Mouse (Mus musculus) hindbrain, embryonic 15.5 days (tissue): ENCODE data around the gene Zkscan8. TPM values are rescaled to one million over a fixed set of nuclear protein-coding genes. Genes with fewer than 3 reads are reported as not detected.
"Not testable (repeated sequence)": the region's sequence is repeated elsewhere in the genome, so short reads cannot be mapped to it uniquely, and the experiment has no call there.

Experiments used
- ATAC-seq: fragments of 200-750 bp; cut with Nextera tagmentation; 2 replicates; pipeline ENCODE4 v1.8.0; 2017; ENCODE audit warnings: low read depth, moderate number of reproducible peaks, moderate TSS enrichment; ENCODE audit not compliant: low FRiP score
- H3K27ac ChIP-seq: fragments of 300-500 bp; sonication (generic); replicated peaks from 2 replicates; pipeline ENCODE4 v1.5.1; 2015; ENCODE audit warnings: mild to moderate bottlenecking, inconsistent platforms
- H3K27me3 ChIP-seq: fragments of 300-500 bp; sonication (generic); 2 replicates; pipeline ENCODE4 v1.6.1; 2015; ENCODE audit warnings: control low read depth, inconsistent platforms
- H3K36me3 ChIP-seq: fragments of 300-500 bp; sonication (generic); 2 replicates; pipeline ENCODE4 v1.6.1; 2015; ENCODE audit warnings: control low read depth, inconsistent platforms
- H3K4me1 ChIP-seq: fragments of 300-500 bp; sonication (generic); replicated peaks from 2 replicates; pipeline ENCODE4 v1.6.1; 2015; ENCODE audit warnings: control low read depth, inconsistent platforms
- H3K4me2 ChIP-seq: fragments of 300-500 bp; sonication (generic); 2 replicates; pipeline ENCODE4 v1.6.1; 2015; ENCODE audit warnings: moderate library complexity, mild to moderate bottlenecking, inconsistent platforms
- H3K4me3 ChIP-seq: fragments of 300-500 bp; sonication (generic); 2 replicates; pipeline ENCODE4 v1.5.1; 2015; ENCODE audit warnings: mild to moderate bottlenecking, inconsistent platforms
- H3K9ac ChIP-seq: fragments of 300-500 bp; sonication (generic); 2 replicates; pipeline ENCODE4 v1.6.1; 2015; ENCODE audit warnings: inconsistent platforms
- H3K9me3 ChIP-seq: fragments of 300-500 bp; sonication (generic); 2 replicates; pipeline ENCODE4 v1.6.1; 2016; ENCODE audit warnings: control low read depth, inconsistent platforms
- WGBS: fragments of 180-500 bp; shearing (Covaris S2); methylation state at CpG from one replicate; pipeline ENCODE4 v1.1.7; 2015; 5-methylcytosine and 5-hydroxymethylcytosine counted together
- polyA plus RNA-seq: library from polyadenylated mRNA; unstranded; fragments of >200 nt; fragmentation: Nextera tagmentation; extraction: Ambion mirVana; gene quantifications from 2 replicates; pipeline ENCODE4 v1.2.1, GENCODE M21; 2015

The Zkscan8 gene
- polyA plus RNA-seq, 1 experiment from 2014 or later: 4.5 TPM

DNA sequence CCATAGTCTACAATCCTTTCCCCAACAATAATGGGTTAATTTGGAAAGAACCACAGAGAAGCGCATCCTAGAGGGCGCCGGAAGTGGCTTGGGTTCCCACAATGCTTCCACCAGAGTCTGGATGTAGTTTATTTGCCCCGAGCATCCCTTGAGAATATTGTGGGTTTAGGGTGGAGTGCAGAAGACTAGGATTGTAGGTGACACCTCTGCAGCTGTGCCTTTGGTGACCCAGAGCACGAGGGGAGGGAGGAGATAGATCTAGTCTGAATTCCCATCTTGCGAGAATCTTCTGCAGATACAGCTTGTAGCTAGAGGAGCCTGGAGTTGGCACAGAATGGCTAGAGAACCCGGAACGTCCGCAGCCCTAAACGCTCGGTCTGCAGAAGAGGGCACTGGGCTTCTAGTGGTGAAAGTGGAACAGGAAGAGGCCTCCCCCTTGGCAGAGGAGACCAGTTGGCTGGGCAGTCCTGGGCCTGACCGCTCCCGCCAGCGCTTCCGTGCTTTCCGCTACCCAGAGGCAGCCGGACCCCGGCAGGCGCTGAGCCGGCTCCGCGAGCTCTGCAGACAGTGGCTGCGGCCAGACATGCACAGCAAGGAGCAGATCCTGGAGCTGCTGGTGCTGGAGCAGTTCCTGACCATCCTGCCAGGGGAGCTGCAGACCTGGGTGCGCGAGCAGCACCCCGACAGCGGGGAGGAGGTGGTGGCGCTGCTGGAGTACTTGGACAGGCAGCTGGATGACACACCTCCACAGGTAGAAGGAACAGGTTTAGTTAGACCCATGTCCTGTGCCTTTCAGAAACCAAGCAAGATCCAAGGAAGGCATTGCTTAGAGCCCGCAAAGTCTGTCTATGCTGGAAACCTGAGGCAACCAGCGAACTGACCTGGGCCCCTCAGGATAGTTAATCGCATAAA is 51.9 kb downstream of the Zkscan8 start, which contains the start of the genes Zkscan4 and Gm10065:
TSS of gene Zkscan4 (plus strand) at position 149 of the 912 bp plus-strand sequence.
TSS of gene Gm10065 (minus strand) at position 683 of the 912 bp plus-strand sequence.
- peak within 1 kb of the TSS; percentile 85 for H3K27ac ChIP-seq
- peak within 1 kb of the TSS; percentile 65 for H3K4me2 ChIP-seq
- H3K27me3 ChIP-seq, H3K9me3 ChIP-seq, H3K36me3 ChIP-seq: not testable (repeated sequence)
- H3K9ac ChIP-seq: peak within 1 kb of the TSS; percentile 54
- H3K4me1 ChIP-seq: peaks cover 19% of the 10 kb centered on the region
- H3K4me3 ChIP-seq: peak within 1 kb of the TSS; percentile 68
- WGBS: 4% methylated on average over 31 of the region's 31 CpGs
- peak; percentile 94 for ATAC-seq

DNA sequence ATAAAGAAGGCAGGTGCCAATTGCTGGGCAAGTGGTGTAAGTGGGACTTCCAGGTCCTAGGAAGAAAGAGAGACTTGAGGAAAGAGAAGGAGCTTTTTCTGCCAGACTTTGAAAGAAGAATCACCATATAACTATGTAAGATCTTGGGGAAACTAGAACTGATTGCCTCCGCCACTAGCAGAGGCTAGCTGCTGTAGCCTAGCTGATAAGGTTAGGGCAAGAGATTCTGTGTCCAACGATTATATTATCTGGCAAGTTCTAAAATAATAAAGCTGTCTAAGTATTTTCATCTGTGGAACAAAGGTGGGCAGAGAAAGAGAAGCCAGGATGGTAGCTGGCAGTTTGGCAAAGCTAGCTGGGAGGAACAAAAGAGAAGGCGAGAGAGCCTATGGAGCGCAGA is 58.5 kb downstream of the Zkscan8 start:
- no peak overlapping the region for H3K27ac ChIP-seq
- no peak for ATAC-seq

DNA sequence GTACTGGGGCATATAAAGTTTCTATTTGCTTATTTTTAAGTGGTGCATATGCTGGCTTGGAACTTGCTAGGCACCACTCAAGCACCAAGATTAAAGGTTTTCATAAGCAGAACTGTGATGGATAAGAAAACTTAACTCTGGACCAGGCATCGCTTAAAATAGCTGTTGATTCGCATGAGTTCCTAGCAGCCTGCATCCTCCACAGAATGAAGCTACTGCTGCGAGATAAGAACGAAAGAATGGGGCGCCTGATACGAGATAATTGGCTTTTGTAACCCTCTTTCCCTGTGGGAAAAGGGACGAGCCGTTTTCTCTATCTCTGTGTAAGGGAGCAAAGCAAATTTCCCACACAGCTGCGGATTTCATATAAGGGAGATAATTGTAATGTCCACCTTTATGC is 61.8 kb downstream of the Zkscan8 start:
- WGBS: 26% methylated on average over 9 of the region's 9 CpGs
- peaks cover 3% of the 10 kb centered on the region; the same call in 1 of the 2 replicates for H3K27me3 ChIP-seq
- H3K4me1 ChIP-seq: peaks cover 3% of the 10 kb centered on the region; the same call in 1 of the 2 replicates
- peak overlapping the region; percentile 52; the same call in 1 of the 2 replicates for H3K4me3 ChIP-seq
- ATAC-seq: no peak
- H3K4me2 ChIP-seq: peak overlapping the region; percentile 76
- no peaks in the 10 kb centered on the region for H3K36me3 ChIP-seq
- H3K9me3 ChIP-seq: no peaks in the 10 kb centered on the region
- no peak overlapping the region for H3K27ac ChIP-seq
- no peak overlapping the region for H3K9ac ChIP-seq

More for the DNA sequence above, 58.5 kb downstream of the Zkscan8 start:
- H3K9me3 ChIP-seq: no peaks in the 10 kb centered on the region
- no peak overlapping the region for H3K4me3 ChIP-seq
- no peaks in the 10 kb centered on the region for H3K36me3 ChIP-seq
- H3K4me1 ChIP-seq: peaks cover 3% of the 10 kb centered on the region; the same call in 1 of the 2 replicates
- H3K9ac ChIP-seq: no peak overlapping the region
- WGBS: 32% methylated on average over 4 of the region's 4 CpGs
- 0 out of 2 replicates have a peak, but pooled peaks cover 3% of the 10 kb centered on the region for H3K27me3 ChIP-seq
- no peak overlapping the region for H3K4me2 ChIP-seq

DNA sequence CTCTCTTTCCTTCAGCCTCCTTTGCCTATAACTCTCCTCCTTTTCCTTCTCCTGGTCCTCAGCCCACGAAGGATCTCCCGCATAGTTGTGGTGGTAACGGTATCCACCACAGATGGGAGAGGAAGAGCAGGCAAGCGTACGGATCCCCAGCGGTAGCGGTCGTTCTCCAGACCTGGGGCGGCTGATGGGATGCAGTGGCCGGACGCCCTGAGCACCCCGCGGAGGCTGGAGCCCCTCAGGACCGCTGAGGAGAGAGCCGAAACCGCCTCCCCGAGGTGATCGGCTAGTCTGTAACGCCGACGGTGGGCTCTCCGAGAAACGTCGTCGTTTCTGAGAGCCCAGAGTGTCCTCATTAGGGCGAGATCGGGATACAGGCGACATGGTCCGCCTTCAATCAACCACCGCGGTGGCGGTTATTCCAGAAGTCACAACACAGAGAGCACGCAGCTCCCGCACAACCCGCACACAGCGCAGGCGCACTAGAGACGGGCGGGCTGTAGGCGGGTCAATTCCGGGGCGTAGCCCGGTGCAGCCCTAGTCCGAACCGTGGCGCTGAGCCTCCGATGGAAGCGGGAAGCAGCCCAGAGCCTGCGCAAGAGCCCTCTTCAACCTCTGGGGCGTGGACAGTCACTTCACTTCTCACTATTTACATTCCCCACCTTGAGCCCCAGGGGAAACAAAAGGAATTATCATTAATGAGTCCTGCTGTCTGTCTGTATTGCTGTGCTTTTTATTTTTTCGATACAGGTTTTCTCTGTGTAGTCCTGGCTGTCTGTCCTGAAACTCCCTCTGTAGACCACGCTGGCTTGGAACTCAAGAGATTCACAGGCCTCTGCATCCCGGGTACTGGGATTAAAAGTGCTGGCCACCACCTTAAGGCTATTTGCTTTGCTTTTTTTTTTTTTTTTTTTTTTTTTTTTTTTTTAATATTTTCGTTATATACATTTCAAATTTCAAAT is 62.6 kb downstream of the Zkscan8 start, which contains the start of gene Nkapl:
TSS of gene Nkapl (minus strand) at position 449 of the 959 bp plus-strand sequence.
- peak within 1 kb of the TSS; percentile 72 for H3K27ac ChIP-seq
- 1% methylated on average over 54 of the region's 54 CpGs for WGBS

DNA sequence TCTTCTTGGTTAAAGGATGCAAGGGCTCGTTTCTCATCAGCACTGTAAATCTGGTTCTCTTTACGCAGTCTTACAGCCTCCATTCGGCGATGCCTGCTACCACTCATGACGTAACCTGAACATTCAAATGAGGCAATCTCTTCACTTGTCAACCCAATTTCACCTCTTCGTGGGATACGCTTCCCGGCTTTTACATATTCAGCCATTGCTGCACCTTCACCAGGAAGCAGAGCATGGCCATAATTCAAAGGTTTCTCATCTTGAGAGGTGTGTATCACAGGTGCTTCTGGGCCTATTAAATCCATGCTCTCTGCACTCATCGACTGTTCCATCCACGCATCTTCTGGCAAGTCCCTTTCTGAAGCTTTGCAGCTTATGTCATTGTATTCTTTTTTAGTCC is 63.6 kb downstream of the Zkscan8 start:
- Histone ChIP-seq H3K4me2 (peak overlapping the region; percentile 76), H3K9ac (no peak overlapping the region), H3K4me1 (peaks cover 3% of the 10 kb centered on the region; the same call in 1 of the 2 replicates), H3K36me3 (no peaks in the 10 kb centered on the region), H3K9me3 (no peaks in the 10 kb centered on the region), H3K4me3 (no peak overlapping the region), H3K27me3 (peaks cover 3% of the 10 kb centered on the region; the same call in 1 of the 2 replicates), H3K27ac (no peak overlapping the region)
- 86% methylated on average over 10 of the region's 10 CpGs for WGBS
- ATAC-seq: no peak

More for the DNA sequence above, 62.6 kb downstream of the Zkscan8 start, which contains the start of gene Nkapl:
- peak within 1 kb of the TSS; percentile 67 for H3K9ac ChIP-seq
- no peaks in the 10 kb centered on the region for H3K36me3 ChIP-seq
- peak within 1 kb of the TSS; percentile 52 for H3K4me3 ChIP-seq
- H3K9me3 ChIP-seq: no peaks in the 10 kb centered on the region
- H3K4me2 ChIP-seq: peak within 1 kb of the TSS; percentile 76
- peak; percentile 100 for ATAC-seq
- peaks cover 3% of the 10 kb centered on the region; the same call in 1 of the 2 replicates for H3K27me3 ChIP-seq
- peaks cover 3% of the 10 kb centered on the region; the same call in 1 of the 2 replicates for H3K4me1 ChIP-seq

Other genes with a start within 250 kb of the Zkscan8 start
- gene Gpx5, start 238.4 kb downstream of the Zkscan8 start, polyA plus RNA-seq: not detected in 2 replicates
- gene Gpx6, start 219.0 kb downstream of the Zkscan8 start, polyA plus RNA-seq: 0.24 and 0.27 TPM in 2 replicates
- gene Olfr1367, start 184.2 kb downstream of the Zkscan8 start, polyA plus RNA-seq: not detected in 2 replicates
- gene Zscan12, start 168.3 kb downstream of the Zkscan8 start, polyA plus RNA-seq: 11.0 and 12.7 TPM in 2 replicates
- gene Zkscan3, start 128.4 kb downstream of the Zkscan8 start, polyA plus RNA-seq: 65.8 and 71.1 TPM in 2 replicates
- gene Pgbd1, start 90.1 kb downstream of the Zkscan8 start, polyA plus RNA-seq: 2.8 and 4.2 TPM in 2 replicates
- 23.7 and 24.3 TPM in 2 replicates for gene Zscan26, start 77.4 kb downstream of the Zkscan8 start, polyA plus RNA-seq
- 3.8 and 4.1 TPM in 2 replicates for gene Nkapl, start 62.6 kb downstream of the Zkscan8 start, polyA plus RNA-seq
- gene Zkscan4, start 52.2 kb downstream of the Zkscan8 start, polyA plus RNA-seq: 8.1 and 10.5 TPM in 2 replicates
- not detected in 2 replicates for gene Gm10065, start 51.7 kb downstream of the Zkscan8 start, polyA plus RNA-seq
- gene AK157302, start 35.9 kb downstream of the Zkscan8 start, polyA plus RNA-seq: 0.39 and 0.55 TPM in 2 replicates
- gene Gm11273, start 29.7 kb downstream of the Zkscan8 start, polyA plus RNA-seq: 8.8 and 11.9 TPM in 2 replicates
- gene Olfr1366, start 11.7 kb upstream of the Zkscan8 start, polyA plus RNA-seq: 0.06 and 0.25 TPM in 2 replicates
- 0.04 and 0.08 TPM in 2 replicates for gene Olfr1535, start 28.8 kb upstream of the Zkscan8 start, polyA plus RNA-seq
- gene Olfr1364, start 50.6 kb upstream of the Zkscan8 start, polyA plus RNA-seq: not detected in 2 replicates
- not detected in 2 replicates for gene Olfr1362, start 82.9 kb upstream of the Zkscan8 start, polyA plus RNA-seq
- 0.04 TPM in 1 of 2 replicates, not detected in the other for gene Olfr11, start 111.4 kb upstream of the Zkscan8 start, polyA plus RNA-seq
- gene Olfr1361, start 132.3 kb upstream of the Zkscan8 start, polyA plus RNA-seq: not detected in 2 replicates
- not detected in 2 replicates for gene Olfr1360, start 146.3 kb upstream of the Zkscan8 start, polyA plus RNA-seq
- gene Olfr1359, start 167.0 kb upstream of the Zkscan8 start, polyA plus RNA-seq: not detected in 2 replicates
- gene Hist1h2bl, start 185.0 kb upstream of the Zkscan8 start, polyA plus RNA-seq: not detected in 2 replicates
- gene Hist1h2ai, start 185.3 kb upstream of the Zkscan8 start, polyA plus RNA-seq: 6.2 and 7.8 TPM in 2 replicates
- gene Hist1h3h, start 186.5 kb upstream of the Zkscan8 start, polyA plus RNA-seq: 2.5 and 3.5 TPM in 2 replicates
- 0.51 and 1.7 TPM in 2 replicates for gene Hist1h2bm, start 190.9 kb upstream of the Zkscan8 start, polyA plus RNA-seq
- 0.77 TPM in 1 of 2 replicates, not detected in the other for gene Hist1h4j, start 203.9 kb upstream of the Zkscan8 start, polyA plus RNA-seq
- 1.5 and 2.3 TPM in 2 replicates for gene Hist1h4k, start 219.4 kb upstream of the Zkscan8 start, polyA plus RNA-seq
- 5.3 and 7.9 TPM in 2 replicates for gene Hist1h2ak, start 222.7 kb upstream of the Zkscan8 start, polyA plus RNA-seq
- gene Hist1h2bn, start 223.0 kb upstream of the Zkscan8 start, polyA plus RNA-seq: 1.1 TPM in 1 of 2 replicates, not detected in the other
- 3.5 and 7.4 TPM in 2 replicates for gene Hist1h1b, start 249.5 kb upstream of the Zkscan8 start, polyA plus RNA-seq